Comparison of ENCODE assay signal across 34 mouse cellular contexts in genomic region chr7:29890501-29890900, GRCm38 (mm10).
"Had no signal": no experiment of that assay in that cellular context is flagged by ENCODE, and none has a peak within 500 bp of the region (broad histone marks: within the 10 kb centered on the region; RNA-seq: fewer than 3 reads in every experiment).

No protein-coding gene starts in this region.

- H3K27me3 ChIP-seq: heart, embryonic 13.5 days; heart, embryonic 15.5 days; hindbrain, embryonic 12.5 days; hindbrain, embryonic 13.5 days; hindbrain, embryonic 15.5 days; intestine, embryonic 15.5 days; kidney, embryonic 15.5 days had no signal

- H3K4me2 ChIP-seq: heart, embryonic 11.5 days; heart, embryonic 13.5 days; heart, embryonic 15.5 days; hindbrain, embryonic 12.5 days; hindbrain, embryonic 13.5 days; hindbrain, embryonic 14.5 days; hindbrain, embryonic 15.5 days; intestine, embryonic 15.5 days; kidney, embryonic 15.5 days had no signal

- H3K9ac ChIP-seq: heart, embryonic 13.5 days; heart, embryonic 15.5 days; hindbrain, embryonic 12.5 days; hindbrain, embryonic 13.5 days; hindbrain, embryonic 14.5 days; hindbrain, embryonic 15.5 days; intestine, embryonic 15.5 days; kidney, embryonic 15.5 days had no signal

- DNase-seq: heart, postnatal 10 days; heart, postnatal 14 days; heart, postnatal 36 days; heart, postnatal 4 days; kidney, adult 11 months; kidney, adult 18-20 months; kidney, adult 2 months; kidney, adult 8-10 months; kidney, adult 9 months; kidney, postnatal 10 days; kidney, postnatal 14 days; kidney, postnatal 25 days; kidney, postnatal 36 days; kidney, postnatal 4 days; layer of hippocampus, adult 9-11 months; layer of hippocampus, postnatal 36 days had no signal

- H3K4me3 ChIP-seq: heart, embryonic 13.5 days; heart, embryonic 15.5 days; hindbrain, embryonic 10.5 days; hindbrain, embryonic 12.5 days; hindbrain, embryonic 13.5 days; hindbrain, embryonic 15.5 days; intestine, embryonic 15.5 days; kidney, embryonic 15.5 days; layer of hippocampus, adult 2 months; left cerebral cortex, adult 2 months had no signal

- ATAC-seq: hindbrain, embryonic 16.5 days; hindbrain, postnatal 0 days; inflammation-experienced regulatory T-cells, adult 6 months; intestine, embryonic 15.5 days; intestine, embryonic 16.5 days; intestine, postnatal 0 days had no signal

- H3K4me1 ChIP-seq: heart, embryonic 13.5 days; heart, embryonic 15.5 days; hindbrain, embryonic 10.5 days; hindbrain, embryonic 12.5 days; hindbrain, embryonic 13.5 days; hindbrain, embryonic 15.5 days; intestine, embryonic 15.5 days; kidney, embryonic 15.5 days had no signal

- H3K27ac ChIP-seq: heart, embryonic 13.5 days; heart, embryonic 15.5 days; hindbrain, embryonic 10.5 days; hindbrain, embryonic 12.5 days; hindbrain, embryonic 13.5 days; hindbrain, embryonic 14.5 days; hindbrain, embryonic 15.5 days; hindbrain, postnatal 0 days; intestine, embryonic 15.5 days; kidney, embryonic 15.5 days; kidney, postnatal 0 days; layer of hippocampus, adult 2 months; left cerebral cortex, adult 2 months had no signal
